Mouse (Mus musculus) heart, postnatal 36 days (tissue): Measurements from ENCODE around the gene Klf5. TPM values are rescaled to one million over a fixed set of nuclear protein-coding genes. Genes with fewer than 3 reads are reported as not detected.

ENCODE experiments used
- DNase-seq, 2 experiments: peaks; one replicate each; pipeline ENCODE4 v3.0.0; 2021 to 2022
- intact Hi-C: fragments of 180-260 bp; cut with DNase I; formaldehyde crosslinking; loops from one replicate; pipeline ENCODE4 v1.15.1; 2025
- total RNA-seq, 2 experiments: library from RNA; stranded (reverse); gene quantifications; 2 replicates each; pipeline ENCODE4 v1.2.3; 2021

The Klf5 gene
- total RNA-seq, 2 experiments from 2014 or later = 0.76 to 0.94 TPM

- no peak for DNase-seq
- intact Hi-C loops = no loop called here
These were observed 65.7 kb downstream of the Klf5 start for GRCm38 (mm10) chr14:99364007-99364784.

Other genes starting within 250 kb of the Klf5 start
- 1 to 10 TPM; 7.5 to 8.2 TPM for gene Pibf1, start 199.3 kb upstream of the Klf5 start, total RNA-seq
- 10 to 100 TPM in 1 of 2 experiments, 1 to 10 TPM in 1; 9.3 to 12.3 TPM for gene Dis3, start 198.9 kb upstream of the Klf5 start, total RNA-seq